Mouse (Mus musculus): ENCODE data around the gene Gm36245.
A peak's percentile ranks its signal among the peaks of the same experiment; 100 is the strongest.
"Not testable (repeated sequence)": the region's sequence is repeated elsewhere in the genome, so short reads cannot be mapped to it uniquely, and the experiment has no call there.

Gene Gm36245

DNA sequence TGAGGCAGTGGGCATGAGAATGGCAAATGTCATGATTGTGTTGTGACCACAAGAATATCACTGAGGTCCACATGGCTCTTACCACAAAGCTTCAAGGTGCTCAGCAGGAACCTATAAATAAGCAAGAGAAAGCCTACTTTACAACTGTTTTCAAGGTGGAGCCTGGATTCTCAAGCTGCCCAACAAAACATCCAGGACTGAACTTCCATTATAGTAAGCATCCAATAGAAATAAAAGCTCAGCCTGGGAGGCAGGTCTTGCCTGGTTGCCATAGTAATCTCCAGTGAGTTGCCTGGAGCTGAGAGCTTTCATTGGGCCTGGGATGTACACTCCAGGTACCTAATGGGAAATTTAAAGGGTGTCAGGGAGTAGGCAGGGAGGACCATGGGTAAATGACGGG, at the start of gene Gm36245:
Gm36245 (plus strand) TSS at position 301 of the 400 bp plus-strand sequence.
- no peak for DNase-seq (ENCODE audit: inconsistent ontology term)

DNA sequence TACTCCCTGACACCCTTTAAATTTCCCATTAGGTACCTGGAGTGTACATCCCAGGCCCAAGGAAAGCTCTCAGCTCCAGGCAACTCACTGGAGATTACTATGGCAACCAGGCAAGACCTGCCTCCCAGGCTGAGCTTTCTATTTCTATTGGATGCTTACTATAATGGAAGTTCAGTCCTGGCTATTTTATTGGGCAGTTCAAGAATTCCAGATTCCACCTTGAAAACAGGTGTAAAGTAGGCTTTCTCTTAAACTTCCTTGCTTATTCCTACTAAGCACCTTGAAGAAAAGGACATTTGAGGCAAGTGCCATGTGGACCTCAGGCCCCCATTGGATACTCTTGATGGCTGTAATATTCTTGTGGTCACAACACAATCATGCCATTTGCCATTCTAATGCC, 37.3 kb upstream of the Gm36245 start, which contains the start of gene 1700025B11Rik:
1700025B11Rik (minus strand) TSS at position 101 of the 400 bp plus-strand sequence.
- no peak for DNase-seq (ENCODE audit: inconsistent ontology term)

DNA sequence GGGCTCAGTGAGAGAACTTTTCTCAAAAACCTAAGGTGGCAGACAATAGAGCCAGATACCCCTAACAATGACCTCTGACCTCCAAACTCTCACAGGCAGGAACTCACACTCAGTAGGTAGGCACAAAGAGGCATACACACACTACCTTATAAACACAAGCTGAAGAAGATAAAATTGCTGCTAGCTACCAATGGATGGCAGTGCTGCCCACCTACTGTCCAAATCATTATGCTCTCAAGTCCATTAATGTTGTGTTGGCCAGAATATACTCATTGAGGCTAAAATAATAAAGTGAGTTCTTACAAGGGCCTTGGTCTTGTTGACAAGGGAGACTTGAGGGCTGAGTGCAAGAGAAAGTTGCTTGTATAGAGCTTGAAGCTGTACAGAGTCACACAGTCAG, 35.8 kb upstream of the Gm36245 start:
- DNase-seq (ENCODE audit: inconsistent ontology term), result no peak

DNA sequence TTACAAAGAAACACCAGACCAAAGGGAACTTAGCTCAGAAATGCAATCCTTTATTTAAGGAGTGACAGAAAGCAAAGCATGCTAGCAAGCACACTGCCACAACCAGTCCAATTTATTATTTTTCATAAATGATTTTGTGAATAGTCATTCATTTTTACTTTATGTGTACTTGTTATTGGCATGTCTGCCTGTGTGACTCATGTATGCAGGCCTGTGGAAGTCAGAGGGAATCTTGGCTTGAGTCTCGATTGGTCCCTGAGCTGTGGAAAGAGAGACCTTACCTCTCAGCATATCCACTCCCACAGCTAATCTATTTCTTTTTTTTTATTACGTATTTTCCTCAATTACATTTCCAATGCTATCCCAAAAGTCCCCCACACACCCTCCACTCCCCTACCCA, 20.3 kb upstream of the Gm36245 start:
- DNase-seq (ENCODE audit: inconsistent ontology term), result no peak

DNA sequence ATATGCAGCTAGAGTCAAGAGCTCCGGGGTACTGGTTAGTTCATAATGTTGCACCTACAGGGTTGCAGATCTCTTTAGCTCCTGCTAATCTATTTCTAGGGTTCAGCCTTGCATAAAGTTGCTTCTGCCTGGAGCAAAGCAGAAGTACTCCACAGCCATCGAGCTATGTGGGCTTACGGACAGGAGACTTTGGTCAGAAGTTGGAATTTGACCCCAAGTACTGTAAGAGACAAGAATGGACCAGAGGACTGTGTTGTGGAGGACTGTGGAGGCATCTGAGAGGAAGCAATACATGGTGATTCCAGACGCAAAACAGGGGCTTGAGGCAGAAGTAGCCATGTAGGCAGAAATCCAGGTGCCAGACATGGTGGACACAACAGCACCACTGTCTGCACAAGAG, 19.7 kb upstream of the Gm36245 start:
- no peak for DNase-seq (ENCODE audit: inconsistent ontology term)

DNA sequence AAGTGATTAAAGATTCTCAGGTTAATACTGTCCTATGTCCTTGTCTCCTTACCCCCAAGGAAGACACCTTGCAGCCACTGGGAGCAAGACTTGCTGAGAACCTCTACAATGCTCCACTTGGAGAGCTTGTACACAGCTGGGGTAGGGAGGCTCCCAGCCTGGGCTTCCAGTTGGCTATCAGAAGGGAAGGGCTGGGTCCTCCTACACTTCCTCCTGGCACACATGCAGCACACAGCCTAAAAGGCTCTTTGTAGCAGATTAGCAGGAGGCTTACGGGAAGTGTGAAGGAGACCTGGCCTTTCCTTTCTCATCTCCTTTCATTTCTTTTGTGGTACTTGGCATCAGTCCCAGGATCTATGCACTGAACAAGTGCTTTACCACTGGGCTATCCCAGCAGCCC, 17.4 kb upstream of the Gm36245 start:
- no peak for DNase-seq (ENCODE audit: inconsistent ontology term)

DNA sequence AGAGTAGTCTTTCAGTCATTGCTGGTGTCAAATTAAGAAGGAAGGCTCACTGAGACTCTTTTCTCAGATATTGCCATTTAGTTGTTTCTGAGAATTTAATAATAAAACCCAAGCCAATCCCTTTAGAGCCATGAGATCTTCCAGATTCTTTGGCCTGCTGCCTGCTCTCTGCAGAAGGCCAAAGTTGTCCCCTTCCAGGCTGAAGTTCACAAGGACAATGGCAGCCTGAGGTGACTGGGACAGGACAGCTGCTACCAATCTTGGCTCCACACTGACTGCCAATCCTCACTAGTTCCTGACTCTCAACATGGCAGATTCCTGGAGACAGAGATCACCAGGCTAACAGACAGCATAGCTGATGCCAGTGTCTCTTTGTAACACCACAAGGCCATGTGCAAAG, 12.0 kb upstream of the Gm36245 start:
- DNase-seq (ENCODE audit: inconsistent ontology term), result peak; percentile 31

DNA sequence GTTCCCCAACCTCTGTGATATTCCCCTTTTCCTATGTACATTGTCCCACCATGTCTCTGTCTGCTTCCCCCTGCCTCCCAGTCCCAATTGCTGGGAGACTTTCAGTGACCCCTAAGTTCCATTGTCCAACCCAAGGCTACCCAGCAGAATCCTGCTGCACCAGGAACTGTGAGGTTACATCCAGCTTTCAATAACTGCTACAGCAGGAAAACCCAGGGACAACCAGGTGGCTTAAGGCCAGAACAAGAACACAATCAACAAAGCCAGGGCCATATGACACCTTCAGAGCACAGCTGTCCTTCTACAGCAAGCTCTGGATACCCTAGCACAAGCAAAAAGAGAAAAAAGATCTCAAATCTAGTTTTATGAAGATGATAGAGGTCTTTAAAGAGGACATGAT, 10.1 kb upstream of the Gm36245 start:
- no peak for DNase-seq (ENCODE audit: inconsistent ontology term)

DNA sequence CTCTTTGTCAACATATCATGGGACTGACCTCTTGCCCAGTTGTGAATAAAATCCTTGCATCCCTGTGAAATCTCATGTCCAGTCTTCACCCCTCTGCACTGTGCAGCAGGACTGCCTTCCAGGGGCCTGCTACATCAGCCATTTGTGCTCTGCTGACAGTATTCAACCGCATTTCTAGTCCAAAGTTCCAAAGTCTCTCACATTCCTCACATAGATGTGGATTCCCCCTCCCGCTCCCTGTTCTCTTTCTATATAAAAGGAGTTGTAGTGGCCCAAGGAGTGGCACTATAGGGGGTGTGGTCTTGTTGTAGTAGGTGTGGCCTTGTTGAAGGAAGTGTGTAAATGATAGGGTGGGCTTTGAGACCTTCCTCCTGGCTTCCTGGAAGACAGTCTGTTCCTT, 8.2 kb upstream of the Gm36245 start:
- DNase-seq (ENCODE audit: inconsistent ontology term), result no peak

DNA sequence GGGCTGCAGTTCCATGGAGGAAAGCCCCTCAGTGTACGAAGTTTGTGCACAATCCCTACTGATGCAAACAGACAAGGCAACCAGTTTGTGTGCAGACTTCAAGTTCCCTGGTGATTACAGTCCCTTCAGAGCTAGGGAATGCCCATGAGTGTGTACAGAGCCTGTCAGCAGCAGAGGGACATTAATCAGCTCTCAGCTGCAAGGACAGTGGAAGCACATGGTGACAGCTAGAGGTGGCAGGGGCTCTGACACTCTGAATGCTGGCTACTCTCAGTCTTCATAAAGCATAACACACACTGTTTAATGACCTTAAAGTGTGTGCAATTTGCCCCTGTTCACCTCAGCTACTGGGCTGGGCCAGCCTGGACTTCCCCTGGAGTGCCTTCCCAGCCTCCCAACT, 5.5 kb upstream of the Gm36245 start:
- DNase-seq (ENCODE audit: inconsistent ontology term), result no peak

DNA sequence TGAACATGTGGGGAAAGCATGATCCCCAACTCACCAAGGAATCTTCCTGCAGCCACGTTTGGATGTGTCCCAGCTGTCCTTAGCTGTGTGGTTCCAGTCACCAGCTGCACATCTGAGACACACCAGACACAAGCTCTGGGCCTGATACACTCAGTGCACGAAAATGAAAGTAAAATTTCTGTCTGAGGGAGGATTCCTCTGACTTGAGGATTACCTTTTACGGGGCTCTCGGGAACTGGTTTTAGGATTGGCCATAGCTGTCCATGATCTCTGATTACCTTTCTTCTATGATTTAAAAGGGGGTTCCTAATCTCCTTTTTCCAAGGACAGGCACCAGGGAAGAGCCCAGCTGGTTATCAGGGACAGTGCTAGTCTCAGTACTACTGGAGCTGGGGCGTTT, 3.1 kb upstream of the Gm36245 start, which contains the start of gene Apol10b:
Apol10b (minus strand) TSS at position 165 of the 400 bp plus-strand sequence.
- no peak for DNase-seq (ENCODE audit: inconsistent ontology term)

DNA sequence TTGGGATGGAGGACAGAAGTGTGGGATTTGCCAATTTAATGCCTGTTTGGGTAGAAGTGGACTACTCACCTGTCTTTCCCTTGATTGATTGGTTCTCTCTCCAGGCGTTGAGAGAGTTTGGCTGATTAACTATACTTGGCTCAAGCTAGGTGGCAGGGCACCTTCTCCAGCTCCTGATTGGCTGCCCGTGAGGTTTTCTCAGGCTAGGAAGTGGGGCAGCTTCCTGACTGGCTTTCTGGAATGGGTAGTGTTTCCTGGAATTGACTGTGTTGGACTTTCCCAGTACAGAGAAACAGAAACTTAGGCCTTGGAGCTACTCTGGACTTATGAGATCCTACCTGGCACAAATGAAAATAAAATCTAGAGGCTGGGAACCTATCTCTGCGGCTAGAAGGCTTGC, 629 bp upstream of the Gm36245 start:
- DNase-seq (ENCODE audit: inconsistent ontology term), result no peak

DNA sequence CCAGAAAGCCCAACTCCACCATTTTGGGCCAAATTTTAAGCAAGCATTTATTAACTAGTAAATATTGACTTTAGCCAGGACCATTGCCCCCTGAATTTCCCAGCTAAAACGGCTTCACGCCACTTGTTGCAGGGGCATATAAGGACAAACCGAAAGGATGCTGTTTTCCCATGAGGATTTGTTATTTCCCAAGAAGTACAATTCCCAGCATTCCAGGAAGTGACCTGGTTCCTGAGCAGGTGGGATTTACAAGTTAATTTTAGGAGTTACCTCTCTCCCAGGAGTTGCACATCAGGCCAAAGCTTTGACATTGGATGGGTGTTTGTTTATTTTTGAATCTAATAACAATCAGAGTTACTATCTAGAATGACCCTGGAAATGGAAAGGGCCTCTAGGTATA, 7.0 kb downstream of the Gm36245 start:
- no peak for DNase-seq (ENCODE audit: inconsistent ontology term)

DNA sequence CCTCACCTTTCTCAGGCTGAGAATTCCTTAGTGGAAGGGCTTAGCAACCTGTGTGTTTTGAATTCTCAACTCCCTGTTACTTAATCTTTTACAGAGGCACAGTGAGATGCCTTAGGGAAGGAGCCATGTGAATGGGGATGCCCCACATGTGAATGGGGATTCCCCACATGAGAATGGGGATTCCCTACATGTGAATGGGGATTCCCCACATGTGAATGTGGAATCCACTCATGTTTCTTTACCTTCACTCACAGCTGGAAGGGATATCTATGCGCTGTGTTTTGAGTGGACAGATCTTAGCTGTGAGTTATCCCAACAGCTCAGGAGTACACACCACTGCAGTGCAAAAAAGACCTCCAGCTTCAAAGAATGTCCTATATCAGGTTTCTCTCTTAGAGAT, 25.7 kb downstream of the Gm36245 start:
- no peak for DNase-seq (ENCODE audit: inconsistent ontology term)

DNA sequence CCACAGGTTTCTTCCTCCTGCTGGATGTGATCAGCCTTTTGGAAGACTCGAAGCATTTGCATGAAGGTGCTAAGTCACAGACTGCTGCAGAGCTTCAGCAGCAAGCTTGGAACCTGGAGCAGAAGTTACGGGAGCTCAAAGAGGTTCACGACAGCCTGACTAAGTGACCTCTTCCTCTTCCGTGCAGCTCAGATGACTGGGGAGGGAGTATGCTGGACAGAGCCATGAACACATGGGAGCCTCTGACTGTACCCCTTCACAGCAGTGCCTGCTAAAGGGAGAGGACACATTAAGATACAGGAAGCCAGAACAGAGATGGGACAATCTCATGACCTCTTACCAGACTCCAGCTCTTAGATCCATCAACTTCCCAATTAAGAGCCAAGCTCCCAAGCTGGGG, 27.4 kb downstream of the Gm36245 start:
- DNase-seq (ENCODE audit: inconsistent ontology term), result not testable (repeated sequence)

DNA sequence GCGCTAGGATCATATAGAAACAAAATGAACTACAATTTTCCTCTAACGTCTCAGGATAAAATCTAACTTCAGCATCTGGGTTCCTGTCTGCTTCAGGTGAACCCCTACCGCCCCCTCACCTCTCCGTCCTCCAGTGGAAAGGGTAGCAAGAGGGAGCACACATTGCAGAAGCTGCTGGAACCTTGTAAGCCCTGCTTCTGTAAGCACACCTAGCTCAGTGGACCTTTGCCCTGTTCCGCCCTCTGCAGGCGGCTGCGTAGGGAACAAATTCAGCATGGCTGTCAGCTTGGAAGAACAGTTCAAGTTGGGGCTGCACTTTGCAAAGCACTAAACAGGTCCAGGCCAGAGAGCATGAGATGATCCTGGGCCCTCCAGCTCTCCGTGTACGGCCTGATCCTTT, 29.6 kb downstream of the Gm36245 start:
- not testable (repeated sequence) for DNase-seq (ENCODE audit: inconsistent ontology term)

DNA sequence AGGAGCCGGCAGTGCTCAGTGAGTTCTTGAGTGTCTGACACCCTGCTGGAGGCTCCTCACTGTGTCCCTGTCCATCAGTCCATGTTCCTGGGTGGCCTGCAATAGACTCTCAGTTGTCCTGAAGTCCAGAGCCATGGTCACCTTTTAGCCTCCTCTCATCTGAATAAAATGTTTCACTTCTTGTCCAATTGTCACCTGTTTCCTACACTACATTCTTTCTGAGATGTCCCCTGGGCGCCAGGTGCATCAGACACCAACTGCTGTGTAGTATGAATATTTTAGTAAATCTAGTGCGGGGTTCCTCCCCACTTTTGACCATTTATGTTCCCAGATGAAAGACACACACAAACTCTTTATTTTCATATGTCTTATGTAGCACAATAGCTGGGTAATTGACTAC, 30.8 kb downstream of the Gm36245 start:
- DNase-seq (ENCODE audit: inconsistent ontology term), result not testable (repeated sequence)

DNA sequence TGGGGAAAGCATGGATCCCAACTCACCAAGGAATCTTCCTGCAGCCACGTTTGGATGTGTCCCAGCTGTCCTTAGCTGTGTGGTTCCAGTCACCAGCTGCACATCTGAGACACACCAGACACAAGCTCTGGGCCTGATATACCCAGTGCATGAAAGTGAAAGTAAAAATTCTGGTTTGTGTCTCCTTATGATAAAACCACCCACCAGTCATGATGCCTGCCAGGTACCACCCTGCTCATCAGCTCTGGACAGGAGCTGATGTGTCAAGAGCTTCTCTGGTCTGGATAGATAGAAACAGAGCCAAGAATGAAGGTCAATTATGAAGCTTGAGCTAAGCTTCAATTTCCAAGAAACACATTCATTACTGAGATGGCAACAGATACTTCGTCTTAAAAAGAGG, 44.1 kb downstream of the Gm36245 start, which contains the start of gene Apol11b:
Apol11b (minus strand) TSS at position 111 of the 400 bp plus-strand sequence.
- not testable (repeated sequence) for DNase-seq (ENCODE audit: inconsistent ontology term)

DNA sequence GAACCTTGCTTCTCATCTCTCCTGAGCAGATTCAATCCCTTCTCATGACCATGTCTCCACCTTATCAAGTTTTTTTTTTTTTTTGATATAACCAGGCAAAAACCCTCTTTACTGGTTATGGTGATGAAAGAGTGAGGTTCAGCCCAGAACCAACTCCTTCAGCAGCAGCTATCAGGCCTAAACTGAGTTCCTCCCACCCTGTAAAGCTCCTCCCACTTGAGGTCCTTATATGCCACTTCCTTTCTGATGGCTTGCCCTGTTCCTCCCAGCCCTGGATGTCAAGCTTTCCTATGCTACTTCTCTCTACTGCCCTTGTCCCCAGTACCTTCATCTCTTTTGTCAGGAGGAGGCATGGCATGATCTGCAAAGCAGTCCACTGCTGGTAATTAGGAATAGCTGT, 52.1 kb downstream of the Gm36245 start:
- DNase-seq (ENCODE audit: inconsistent ontology term), result not testable (repeated sequence)

All from Muller cell, postnatal 12 days (primary cell).